In the genomic region with DNA sequence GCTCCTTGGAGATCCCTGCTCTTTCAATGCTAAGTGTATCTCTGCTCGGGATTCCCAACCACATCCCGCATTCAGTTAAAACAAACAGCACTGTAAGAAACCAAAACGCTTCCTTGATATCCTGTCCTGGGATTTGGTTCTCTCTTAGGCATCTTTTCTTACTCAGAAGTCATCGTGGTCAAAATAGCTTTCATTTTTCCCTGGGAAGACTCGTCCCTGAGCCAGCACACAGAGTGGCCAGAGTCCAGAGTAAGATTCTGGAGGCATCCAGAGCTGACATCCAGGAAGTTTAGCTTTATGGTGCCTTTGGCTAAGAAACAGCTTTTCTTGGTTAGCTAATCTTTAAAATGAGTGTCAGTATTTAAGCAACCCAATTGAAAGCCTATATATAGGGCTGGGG, we compare ENCODE assay signal across 21 mouse cellular contexts. TPM values are rescaled to one million over a fixed set of nuclear protein-coding genes. Genes with fewer than 3 reads are reported as not detected.
"Had no signal": no experiment of that assay in that cellular context is flagged by ENCODE, and none has a peak within 500 bp of the region (broad histone marks: within the 10 kb centered on the region; RNA-seq: fewer than 3 reads in every experiment).

No protein-coding gene starts in this region.

- H3K27ac ChIP-seq: kidney, embryonic 15.5 days; left cerebral cortex, adult 2 months; limb, embryonic 10.5 days; liver, embryonic 12.5 days; macrophage; stomach, embryonic 15.5 days had no signal

- DNase-seq: kidney, adult 2 months; kidney, postnatal 14 days; right cerebral cortex, postnatal 14 days; thymus, adult 2 months; thymus, postnatal 36 days had no signal

- H3K9ac ChIP-seq: kidney, embryonic 15.5 days; liver, embryonic 12.5 days; stomach, embryonic 15.5 days had no signal

- H3K36me3 ChIP-seq: kidney, embryonic 15.5 days; limb, embryonic 10.5 days; liver, embryonic 12.5 days; stomach, embryonic 15.5 days had no signal

- H3K27me3 ChIP-seq: kidney, embryonic 15.5 days; liver, embryonic 12.5 days; stomach, embryonic 15.5 days had no signal

- H3K4me1 ChIP-seq: kidney, embryonic 15.5 days; limb, embryonic 10.5 days; liver, embryonic 12.5 days; megakaryocyte, embryonic 14.5 days; stomach, embryonic 15.5 days had no signal

- H3K4me3 ChIP-seq: kidney, embryonic 15.5 days; left cerebral cortex, adult 2 months; limb, embryonic 10.5 days; liver, embryonic 12.5 days; megakaryocyte, embryonic 14.5 days; stomach, embryonic 15.5 days had no signal

- H3K9me3 ChIP-seq: kidney, embryonic 15.5 days; limb, embryonic 10.5 days; liver, embryonic 12.5 days; stomach, embryonic 15.5 days had no signal

- ATAC-seq: liver, embryonic 12.5 days; lung, postnatal 0 days had no signal

- H3K4me2 ChIP-seq: kidney, embryonic 15.5 days; liver, embryonic 12.5 days; stomach, embryonic 15.5 days had no signal

RNA-seq across cellular contexts. Expression of a gene that starts 18.7 kb away (rescaled TPM):
- polyA plus RNA-seq: kidney, adult 2 months; limb, embryonic 10.5 days; liver, embryonic 12.5 days; lung, postnatal 0 days; macrophage; spleen, adult 2 months had no signal

RNA-seq across cellular contexts. Expression of a gene that starts 38.0 kb away (rescaled TPM):
- polyA plus RNA-seq: intestine, embryonic 14.5 days; kidney, adult 2 months; kidney, embryonic 15.5 days; large intestine, adult 2 months; limb, embryonic 10.5 days; limb, embryonic 14.5 days; liver, embryonic 12.5 days; liver, embryonic 16.5 days; lung, postnatal 0 days; macrophage; midbrain, postnatal 0 days; neural tube, embryonic 14.5 days; spleen, adult 2 months; stomach, embryonic 15.5 days; thymus, adult 2 months had no signal

RNA-seq across cellular contexts. Expression of a gene that starts 38.3 kb away (rescaled TPM):
- polyA plus RNA-seq: intestine, embryonic 14.5 days; kidney, embryonic 15.5 days; large intestine, adult 2 months; limb, embryonic 10.5 days; limb, embryonic 14.5 days; liver, embryonic 12.5 days; liver, embryonic 16.5 days; lung, postnatal 0 days; macrophage; midbrain, postnatal 0 days; neural tube, embryonic 14.5 days; spleen, adult 2 months; stomach, embryonic 15.5 days; thymus, adult 2 months had no signal

RNA-seq across cellular contexts. Expression of a gene that starts 57.5 kb away (rescaled TPM):
- polyA plus RNA-seq: limb, embryonic 10.5 days; limb, embryonic 14.5 days; liver, embryonic 12.5 days; lung, postnatal 0 days; macrophage; midbrain, postnatal 0 days; testis, adult 2 months had no signal
